In genomic region chr11:113087084-113087483, GRCm38 (mm10) we compare ENCODE assay signal across 12 mouse cellular contexts.
A peak's percentile ranks its signal among the peaks of the same experiment; 100 is the strongest.
DNase-seq lines count a peak whose midpoint lies in the region; ATAC-seq and TF ChIP-seq lines count a peak whose summit lies in the region.
"Had no signal": no experiment of that assay in that cellular context is flagged by ENCODE, and none has a peak within 500 bp of the region (broad histone marks: within the 10 kb centered on the region; RNA-seq: fewer than 3 reads in every experiment).

No protein-coding gene starts in this region.

- H3K4me2 ChIP-seq in liver, embryonic 12.5 days, result 0 out of 2 replicates have a peak overlapping the region, but pooled peaks have one; percentile 8
- H3K4me2 ChIP-seq in liver, postnatal 0 days (ENCODE audit: low read depth, low read length), result no peak overlapping the region
- H3K4me2 ChIP-seq in heart, postnatal 0 days (ENCODE audit: low read depth, low read length), result peak overlapping the region; percentile 61
- peak overlapping the region; percentile 25 for H3K4me2 ChIP-seq in midbrain, postnatal 0 days (ENCODE audit: low read depth, low read length, poor library complexity, severe bottlenecking)
- H3K4me2 ChIP-seq: embryonic facial prominence, embryonic 15.5 days; neural tube, embryonic 12.5 days had no signal

- no peaks in the 10 kb centered on the region for H3K36me3 ChIP-seq in heart, embryonic 10.5 days
- H3K36me3 ChIP-seq in liver, embryonic 12.5 days, result no peaks in the 10 kb centered on the region
- no peaks in the 10 kb centered on the region for H3K36me3 ChIP-seq in liver, postnatal 0 days (replicated peaks; ENCODE audit: insufficient read depth, low read length)
- no peaks in the 10 kb centered on the region for H3K36me3 ChIP-seq in heart, postnatal 0 days (replicated peaks; ENCODE audit: control insufficient read depth, insufficient read depth, low read length)
- H3K36me3 ChIP-seq in midbrain, postnatal 0 days (ENCODE audit: insufficient read depth, low read length), result no peaks in the 10 kb centered on the region
- H3K36me3 ChIP-seq: embryonic facial prominence, embryonic 15.5 days; neural tube, embryonic 12.5 days had no signal

- no peak overlapping the region for H3K9ac ChIP-seq in liver, embryonic 12.5 days
- no peak overlapping the region for H3K9ac ChIP-seq in liver, postnatal 0 days (replicated peaks)
- H3K9ac ChIP-seq in heart, postnatal 0 days (replicated peaks; ENCODE audit: low read depth, low read length), result 0 out of 2 replicates have a peak overlapping the region, but pooled peaks have one; percentile 9
- no peak overlapping the region for H3K9ac ChIP-seq in midbrain, postnatal 0 days (replicated peaks; ENCODE audit: low read length, poor library complexity, severe bottlenecking)
- H3K9ac ChIP-seq: embryonic facial prominence, embryonic 15.5 days; neural tube, embryonic 12.5 days had no signal

- H3K27me3 ChIP-seq in heart, embryonic 10.5 days (ENCODE audit: insufficient read depth, poor library complexity, severe bottlenecking), result no peaks in the 10 kb centered on the region
- H3K27me3 ChIP-seq in liver, embryonic 12.5 days (replicated peaks), result no peaks in the 10 kb centered on the region
- H3K27me3 ChIP-seq in liver, postnatal 0 days (ENCODE audit: insufficient read depth, low read length), result no peaks in the 10 kb centered on the region
- no peaks in the 10 kb centered on the region for H3K27me3 ChIP-seq in heart, postnatal 0 days (ENCODE audit: control insufficient read depth, insufficient read depth, low read length)
- no peaks in the 10 kb centered on the region for H3K27me3 ChIP-seq in midbrain, postnatal 0 days (ENCODE audit: insufficient read depth, low read length)
- H3K27me3 ChIP-seq: embryonic facial prominence, embryonic 15.5 days; neural tube, embryonic 12.5 days had no signal

- H3K4me1 ChIP-seq in heart, embryonic 10.5 days, result peaks cover 8% of the 10 kb centered on the region
- H3K4me1 ChIP-seq in liver, embryonic 12.5 days, result peaks cover 9% of the 10 kb centered on the region; the same call in 1 of the 2 replicates
- H3K4me1 ChIP-seq in liver, postnatal 0 days (ENCODE audit: insufficient read depth), result peaks cover 3% of the 10 kb centered on the region; the same call in 1 of the 2 replicates
- 0 out of 2 replicates have a peak, but pooled peaks cover 7% of the 10 kb centered on the region for H3K4me1 ChIP-seq in heart, postnatal 0 days (ENCODE audit: control insufficient read depth, insufficient read depth)
- H3K4me1 ChIP-seq in midbrain, postnatal 0 days (ENCODE audit: insufficient read depth, low read length), result peaks cover 3% of the 10 kb centered on the region; the same call in 1 of the 2 replicates

- H3K9me3 ChIP-seq in heart, embryonic 10.5 days, result no peaks in the 10 kb centered on the region
- H3K9me3 ChIP-seq in liver, embryonic 12.5 days (replicated peaks), result no peaks in the 10 kb centered on the region
- no peaks in the 10 kb centered on the region for H3K9me3 ChIP-seq in liver, postnatal 0 days (ENCODE audit: low read length)
- no peaks in the 10 kb centered on the region for H3K9me3 ChIP-seq in heart, postnatal 0 days (replicated peaks; ENCODE audit: control insufficient read depth, low read length)
- no peaks in the 10 kb centered on the region for H3K9me3 ChIP-seq in midbrain, postnatal 0 days (ENCODE audit: low read length)
- H3K9me3 ChIP-seq: embryonic facial prominence, embryonic 15.5 days; neural tube, embryonic 12.5 days had no signal

- peak overlapping the region; percentile 5; the same call in 1 of the 2 replicates for H3K27ac ChIP-seq in heart, embryonic 10.5 days
- H3K27ac ChIP-seq in liver, embryonic 12.5 days, result no peak overlapping the region
- H3K27ac ChIP-seq in liver, postnatal 0 days (ENCODE audit: low read depth), result no peak overlapping the region
- 0 out of 2 replicates have a peak overlapping the region, but pooled peaks have one; percentile 43 for H3K27ac ChIP-seq in heart, postnatal 0 days (ENCODE audit: low read depth)
- 0 out of 2 replicates have a peak overlapping the region, but pooled peaks have one; percentile 34 for H3K27ac ChIP-seq in midbrain, postnatal 0 days (ENCODE audit: low read depth, low read length)
- H3K27ac ChIP-seq: embryonic facial prominence, embryonic 15.5 days; neural tube, embryonic 12.5 days had no signal

- no peak for DNase-seq in heart, embryonic 10.5 days (ENCODE audit: low spot score)
- no peak for DNase-seq in heart, adult 8-10 months (ENCODE audit: low spot score)
- no peak for DNase-seq in liver, postnatal 0 days
- DNase-seq in heart, postnatal 0 days (ENCODE audit: low spot score), result peak; percentile 21
- peak; percentile 19 for DNase-seq in midbrain, postnatal 0 days (ENCODE audit: low spot score)
- no peak for DNase-seq in layer of hippocampus, postnatal 10 days (ENCODE audit: low spot score in 2 of 2)
- DNase-seq in gastrocnemius, postnatal 25 days, result no peak
- DNase-seq: gastrocnemius, postnatal 14 days; thymus, postnatal 4 days had no signal

- TF ChIP-seq CTCF in liver, postnatal 0 days (IDR thresholded peaks at IDR 0.05; ENCODE audit: low read depth), result no peak
- no peak for TF ChIP-seq CTCF in heart, postnatal 0 days (IDR thresholded peaks at IDR 0.05; ENCODE audit: low read depth)
- TF ChIP-seq CTCF in midbrain, postnatal 0 days (IDR thresholded peaks at IDR 0.05), result no peak

- 61% methylated on average over 9 of the region's 9 CpGs for WGBS in heart, embryonic 10.5 days
- WGBS in liver, embryonic 12.5 days (ENCODE audit: insufficient replicate concordance), result 66% methylated on average over 9 of the region's 9 CpGs
- 62% methylated on average over 9 of the region's 9 CpGs for WGBS in liver, postnatal 0 days (ENCODE audit: insufficient replicate concordance)
- WGBS in heart, postnatal 0 days, result 31% methylated on average over 9 of the region's 9 CpGs
- 32% methylated on average over 9 of the region's 9 CpGs for WGBS in midbrain, postnatal 0 days

- TF ChIP-seq EP300 in liver, postnatal 0 days (IDR thresholded peaks at IDR 0.05; ENCODE audit: low read depth), result no peak
- TF ChIP-seq EP300 in heart, postnatal 0 days (IDR thresholded peaks at IDR 0.05; ENCODE audit: low read depth), result no peak

- ATAC-seq in liver, embryonic 12.5 days, result no peak
- ATAC-seq in liver, postnatal 0 days, result no peak
- 0 out of 2 replicates have a peak, but pooled peaks have one; percentile 44 for ATAC-seq in heart, postnatal 0 days (ENCODE audit: insufficient read depth, low read depth)
- ATAC-seq in midbrain, postnatal 0 days (ENCODE audit: low FRiP score), result no peak

- peak overlapping the region; percentile 7; the same call in 1 of the 2 replicates for H3K4me3 ChIP-seq in heart, embryonic 10.5 days
- H3K4me3 ChIP-seq in liver, embryonic 12.5 days, result no peak overlapping the region
- no peak overlapping the region for H3K4me3 ChIP-seq in liver, postnatal 0 days (ENCODE audit: low read depth, low read length)
- peak overlapping the region; percentile 32 for H3K4me3 ChIP-seq in heart, postnatal 0 days (ENCODE audit: low read depth, low read length)
- H3K4me3 ChIP-seq in midbrain, postnatal 0 days (ENCODE audit: low read depth, low read length), result no peak overlapping the region
- H3K4me3 ChIP-seq: embryonic facial prominence, embryonic 15.5 days; neural tube, embryonic 12.5 days had no signal

Comparison
In these comparisons a context has a peak if more than half of its experiments do, and no peak if none do; other contexts are left out.
1. DNase-seq: peak in heart, postnatal 0 days (single experiment) and midbrain, postnatal 0 days (single experiment); none in heart, embryonic 10.5 days (single experiment), heart, adult 8-10 months (single experiment), liver, postnatal 0 days (single experiment), layer of hippocampus, postnatal 10 days (0 of 2) and gastrocnemius, postnatal 25 days (single experiment).
2. H3K27ac ChIP-seq: peak in heart, embryonic 10.5 days (single experiment), heart, postnatal 0 days (single experiment) and midbrain, postnatal 0 days (single experiment); none in liver, embryonic 12.5 days (single experiment) and liver, postnatal 0 days (single experiment).
3. H3K4me3 ChIP-seq: peak in heart, embryonic 10.5 days (single experiment) and heart, postnatal 0 days (single experiment); none in liver, embryonic 12.5 days (single experiment), liver, postnatal 0 days (single experiment) and midbrain, postnatal 0 days (single experiment).